8 mouse cellular contexts compared by ENCODE assay signal in genomic region chr3:62458284-62459013, GRCm38 (mm10). TPM values are rescaled to one million over a fixed set of nuclear protein-coding genes. Genes with fewer than 3 reads are reported as not detected.
DNase-seq lines count a peak whose midpoint lies in the region; ATAC-seq and TF ChIP-seq lines count a peak whose summit lies in the region.

No protein-coding gene starts in this region.

- TF ChIP-seq EP300 in CH12.LX (IDR thresholded peaks at IDR 0.05; ENCODE audit: low read length), result no peak
- no peak for TF ChIP-seq EP300 in liver, embryonic 14.5 days (IDR thresholded peaks at IDR 0.05; ENCODE audit: low read depth)

- H3K9me3 ChIP-seq in CH12.LX (replicated peaks; ENCODE audit: low read length), result no peaks in the 10 kb centered on the region
- no peaks in the 10 kb centered on the region for H3K9me3 ChIP-seq in liver, embryonic 14.5 days (ENCODE audit: control insufficient read depth, low read length)
- H3K9me3 ChIP-seq in neural tube, embryonic 14.5 days (ENCODE audit: control insufficient read depth, low read length), result no peaks in the 10 kb centered on the region

- H3K4me3 ChIP-seq in CH12.LX (replicated peaks in 1 of 3; ENCODE audit: low read depth in 2 of 3, low read length in 2 of 3, poor library complexity in 1 of 3), result no peak overlapping the region
- H3K4me3 ChIP-seq in embryonic fibroblast, embryonic 13.5 days (ENCODE audit: insufficient read depth, low read length), result no peak overlapping the region
- H3K4me3 ChIP-seq in liver, embryonic 14.5 days (ENCODE audit: insufficient read depth in 1 of 2, low read depth in 2 of 2, low read length in 2 of 2), result no peak overlapping the region
- H3K4me3 ChIP-seq in neural tube, embryonic 14.5 days (ENCODE audit: low read depth, low read length), result no peak overlapping the region

- no peak for TF ChIP-seq POLR2A in CH12.LX (IDR thresholded peaks at IDR 0.05; ENCODE audit: low read depth, low read length)
- no peak for TF ChIP-seq POLR2A in embryonic fibroblast, embryonic 13.5 days (IDR thresholded peaks at IDR 0.05; ENCODE audit: low read depth, low read length)

- ATAC-seq in liver, embryonic 14.5 days (ENCODE audit: insufficient read depth), result no peak; the same call in 1 of the 2 replicates
- ATAC-seq in neural tube, embryonic 14.5 days (ENCODE audit: low read depth), result peak; percentile 81

- in situ Hi-C loops in CH12.LX (cut with MboI; ENCODE audit: low pct_ligation_motif_present, low pct_unique_long_range_greater_than_20kb, low sequenced_read_pairs), result no loop called here

- peak; percentile 59 for TF ChIP-seq RAD21 in CH12.LX (IDR thresholded peaks at IDR 0.05; ENCODE audit: low read depth, low read length)

- peak; percentile 39 for DNase-seq in CH12.LX (ENCODE audit: extremely low read depth)
- peak; percentile 60 to 76 for DNase-seq in adrenal gland, postnatal 36 days
- peak; percentile 69 to 79 for DNase-seq in heart, postnatal 10 days
- DNase-seq in kidney, postnatal 14 days, result peak; percentile 79
- DNase-seq in liver, embryonic 14.5 days (ENCODE audit: low read depth in 3 of 3, low spot score in 3 of 3), result peak in 1 of 3 experiments; percentile 1
- peak; percentile 42 to 53 for DNase-seq in urinary bladder, adult 18-20 months (ENCODE audit: low spot score in 2 of 2)

- no peaks in the 10 kb centered on the region for H3K79me2 ChIP-seq in CH12.LX (replicated peaks; ENCODE audit: control insufficient read depth, extremely low read depth, insufficient read depth, poor library complexity, severe bottlenecking)

- H3K27ac ChIP-seq in CH12.LX (ENCODE audit: insufficient read depth, low read depth), result no peak overlapping the region
- no peak overlapping the region for H3K27ac ChIP-seq in embryonic fibroblast, embryonic 13.5 days (ENCODE audit: insufficient read depth, low read length)
- no peak overlapping the region for H3K27ac ChIP-seq in liver, embryonic 14.5 days
- no peak overlapping the region for H3K27ac ChIP-seq in neural tube, embryonic 14.5 days (ENCODE audit: low read depth, low read length)

- intact Hi-C loops in heart, postnatal 10 days (cut with DNase I), result loop anchor here (2.0 to 5.0 kb wide), 3 partner anchors 121 to 1214 kb away; partner anchors contain the start of gene Arhgef26

- 39% methylated on average over 6 of the region's 6 CpGs for WGBS in liver, embryonic 14.5 days (ENCODE audit: insufficient replicate concordance)
- WGBS in neural tube, embryonic 14.5 days, result 40% methylated on average over 6 of the region's 6 CpGs

- dilution Hi-C loops in CH12.LX (cut with MboI; ENCODE audit: extremely low pct_ligation_motif_present, extremely low pct_unique_long_range_greater_than_20kb, low sequenced_read_pairs), result no loop called here

- no peaks in the 10 kb centered on the region for H3K27me3 ChIP-seq in CH12.LX (replicated peaks)
- no peaks in the 10 kb centered on the region for H3K27me3 ChIP-seq in liver, embryonic 14.5 days (ENCODE audit: control insufficient read depth, insufficient read depth, low read length)
- H3K27me3 ChIP-seq in neural tube, embryonic 14.5 days (ENCODE audit: control insufficient read depth, insufficient read depth, low read length), result no peaks in the 10 kb centered on the region

- H3K36me3 ChIP-seq in CH12.LX (replicated peaks in 1 of 2; ENCODE audit: control insufficient read depth in 1 of 2, insufficient read depth in 1 of 2, low read length in 1 of 2), result peaks cover 7 to 42% of the 10 kb centered on the region in 2 experiments
- no peaks in the 10 kb centered on the region for H3K36me3 ChIP-seq in liver, embryonic 14.5 days (replicated peaks; ENCODE audit: control insufficient read depth, insufficient read depth, low read depth)
- peaks cover 18% of the 10 kb centered on the region; the same call in 1 of the 2 replicates for H3K36me3 ChIP-seq in neural tube, embryonic 14.5 days (ENCODE audit: control insufficient read depth, insufficient read depth, low read length)

- no peak overlapping the region for H3K4me2 ChIP-seq in CH12.LX (ENCODE audit: insufficient read depth, low read depth, poor library complexity, severe bottlenecking)
- no peak overlapping the region for H3K4me2 ChIP-seq in liver, embryonic 14.5 days (ENCODE audit: low read depth)
- no peak overlapping the region for H3K4me2 ChIP-seq in neural tube, embryonic 14.5 days (ENCODE audit: low read depth, low read length)

- H3K9ac ChIP-seq in CH12.LX (ENCODE audit: insufficient read depth, low read depth), result no peak overlapping the region
- H3K9ac ChIP-seq in liver, embryonic 14.5 days (replicated peaks), result no peak overlapping the region
- H3K9ac ChIP-seq in neural tube, embryonic 14.5 days (replicated peaks; ENCODE audit: low read depth, low read length), result no peak overlapping the region

- H3K4me1 ChIP-seq in CH12.LX (ENCODE audit: control insufficient read depth in 1 of 2, insufficient read depth in 2 of 2), result no peaks in the 10 kb centered on the region
- H3K4me1 ChIP-seq in embryonic fibroblast, embryonic 13.5 days (ENCODE audit: control insufficient read depth, insufficient read depth, low read length), result no peaks in the 10 kb centered on the region
- no peaks in the 10 kb centered on the region for H3K4me1 ChIP-seq in liver, embryonic 14.5 days (replicated peaks; ENCODE audit: control insufficient read depth in 2 of 2, insufficient read depth in 2 of 2, low read length in 1 of 2)
- peaks cover 4% of the 10 kb centered on the region; the same call in 1 of the 2 replicates for H3K4me1 ChIP-seq in neural tube, embryonic 14.5 days (ENCODE audit: control insufficient read depth, insufficient read depth, low read length)

- TF ChIP-seq CTCF in CH12.LX (conservative IDR thresholded peaks at IDR 0.05 in 1 of 2, IDR thresholded peaks at IDR 0.05 in 1 of 2; ENCODE audit: low read depth in 2 of 2, low read length in 2 of 2), result peak; percentile 67
- peak; percentile 73 for TF ChIP-seq CTCF in embryonic fibroblast, embryonic 13.5 days (IDR thresholded peaks at IDR 0.05; ENCODE audit: borderline replicate concordance, insufficient read depth, low read length)
- peak; percentile 69 for TF ChIP-seq CTCF in liver, embryonic 14.5 days (IDR thresholded peaks at IDR 0.05; ENCODE audit: low read depth)

TF ChIP-seq in CH12.LX, 34 proteins besides CTCF, POLR2A, EP300 and RAD21:
- TF ChIP-seq PAX5 (IDR thresholded peaks at IDR 0.05; ENCODE audit: low read length), result no peak
- peak; percentile 53 for TF ChIP-seq SMC3 (IDR thresholded peaks at IDR 0.05; ENCODE audit: low read depth, low read length)

RNA-seq across cellular contexts. Expression of gene Dhx36, which starts 48.4 kb away (rescaled TPM):
- 29.7 and 29.8 TPM in 2 replicates for total RNA-seq in CH12.LX (2012; rRNA removed)
- 66.3 and 71.7 TPM in 2 replicates for total RNA-seq in CH12.LX (2014; rRNA removed)
- 33.8 and 35.0 TPM in 2 replicates for polyA plus RNA-seq in CH12.LX (2012; ENCODE audit: insufficient read length, low read depth)
- 10 to 100 TPM; 35.7 to 36.1 TPM for total RNA-seq in adrenal gland, postnatal 36 days (2021)
- 45.8 and 50.8 TPM in 2 replicates for polyA plus RNA-seq in embryonic fibroblast, embryonic 13.5 days (2011; ENCODE audit: insufficient read length, low read depth, missing spikeins)
- 10 to 100 TPM; 23.1 to 24.1 TPM for total RNA-seq in heart, postnatal 10 days (2021)
- 5.6 and 8.7 TPM in 2 replicates for polyA plus RNA-seq in liver, embryonic 14.5 days (2012; rRNA removed)
- polyA plus RNA-seq in liver, embryonic 14.5 days (2014; fragmentation: Nextera tagmentation; extraction: Ambion mirVana), result 10.6 and 11.9 TPM in 2 replicates
- polyA plus RNA-seq in neural tube, embryonic 14.5 days (2014; fragmentation: Nextera tagmentation; extraction: Ambion mirVana), result 63.7 and 64.5 TPM in 2 replicates
